In the genomic region with DNA sequence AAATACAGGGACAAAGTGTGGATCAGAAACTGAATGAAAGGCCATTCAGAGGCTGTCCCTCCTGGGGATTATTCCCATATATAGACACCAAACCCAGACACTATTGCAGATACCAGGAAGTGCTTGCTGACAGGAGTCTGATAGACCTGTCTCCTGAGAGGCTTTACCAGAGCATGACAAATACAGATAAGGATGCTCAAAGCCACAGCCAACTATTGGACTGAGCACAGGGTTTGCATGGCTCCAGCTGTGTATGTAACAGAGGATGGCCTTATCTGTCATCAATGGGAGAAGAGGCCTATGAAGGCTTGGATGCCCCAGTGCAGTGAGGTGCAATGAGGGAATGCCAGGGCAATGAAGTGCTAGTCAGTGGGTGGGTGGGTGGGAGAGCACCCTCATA, we compare ENCODE assay signal across 18 mouse cellular contexts.
"Had no signal": no experiment of that assay in that cellular context is flagged by ENCODE, and none has a peak within 500 bp of the region (broad histone marks: within the 10 kb centered on the region; RNA-seq: fewer than 3 reads in every experiment).

No protein-coding gene starts in this region.

- H3K4me1 ChIP-seq: liver, embryonic 13.5 days; midbrain, embryonic 13.5 days; neural tube, embryonic 13.5 days had no signal

- H3K27ac ChIP-seq: left cerebral cortex, adult 2 months; liver, embryonic 13.5 days; midbrain, embryonic 13.5 days; neural tube, embryonic 13.5 days had no signal

- H3K27me3 ChIP-seq: liver, embryonic 13.5 days; midbrain, embryonic 13.5 days; neural tube, embryonic 13.5 days had no signal

- DNase-seq: kidney, postnatal 10 days; kidney, postnatal 36 days; layer of hippocampus, postnatal 36 days; liver, embryonic 13.5 days; lung, adult 2 months; lung, postnatal 14 days; lung, postnatal 4 days; retina, postnatal 1 day; right cerebral cortex, postnatal 25 days; spleen, adult 18-20 months; thymus, adult 2 months; thymus, postnatal 14 days; thymus, postnatal 4 days had no signal

- H3K9me3 ChIP-seq: liver, embryonic 13.5 days; midbrain, embryonic 13.5 days; neural tube, embryonic 13.5 days had no signal

- ATAC-seq: midbrain, embryonic 13.5 days; midbrain, embryonic 16.5 days had no signal

- H3K9ac ChIP-seq: liver, embryonic 13.5 days; midbrain, embryonic 13.5 days; neural tube, embryonic 13.5 days had no signal

- H3K4me2 ChIP-seq: liver, embryonic 13.5 days; midbrain, embryonic 13.5 days; neural tube, embryonic 13.5 days had no signal

- H3K36me3 ChIP-seq: liver, embryonic 13.5 days; midbrain, embryonic 13.5 days; neural tube, embryonic 13.5 days had no signal

- H3K4me3 ChIP-seq: left cerebral cortex, adult 2 months; liver, embryonic 13.5 days; midbrain, embryonic 13.5 days; myocyte; neural tube, embryonic 13.5 days had no signal
